Mouse (Mus musculus): ENCODE results near the gene Rbpj.

The Rbpj gene

GRCm38 (mm10) chr5:53589172-53589960, 123.4 kb downstream of the Rbpj start:
- in situ Hi-C loops (cut with MboI, MseI), result no loop called here

GRCm38 (mm10) chr5:53590179-53590765, 124.3 kb downstream of the Rbpj start:
- in situ Hi-C loops (cut with MboI, MseI), result loop anchor here (5.0 to 10.0 kb wide), 3 partner anchors 98 to 198 kb away; no protein-coding TSS in a partner anchor

GRCm38 (mm10) chr5:53590875-53591682, 125.1 kb downstream of the Rbpj start:
- in situ Hi-C loops (cut with MboI, MseI), result loop anchor here (5.0 to 10.0 kb wide), 3 partner anchors 99 to 199 kb away; no protein-coding TSS in a partner anchor

DNA sequence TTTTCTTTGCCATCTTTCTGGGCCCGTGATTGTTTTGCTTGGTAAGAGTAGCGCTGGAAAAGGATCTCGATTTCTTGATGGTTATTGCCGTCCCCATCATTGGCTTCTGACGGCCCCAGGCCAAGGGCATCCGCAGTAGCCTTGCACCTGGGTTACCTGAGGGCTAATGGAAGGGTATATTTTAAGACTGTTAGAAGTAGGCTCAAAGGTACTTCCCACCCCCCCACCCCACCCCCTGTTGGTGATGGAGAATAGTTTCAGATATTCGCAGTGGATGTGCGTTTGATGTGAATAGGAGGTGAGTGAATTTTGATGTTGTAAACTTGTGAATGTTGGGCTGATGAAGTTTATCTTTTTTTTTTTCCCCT, 125.7 kb downstream of the Rbpj start:
- in situ Hi-C loops (cut with MboI, MseI), result loop anchor here (5.0 to 10.0 kb wide), 3 partner anchors 99 to 199 kb away; no protein-coding TSS in a partner anchor

DNA sequence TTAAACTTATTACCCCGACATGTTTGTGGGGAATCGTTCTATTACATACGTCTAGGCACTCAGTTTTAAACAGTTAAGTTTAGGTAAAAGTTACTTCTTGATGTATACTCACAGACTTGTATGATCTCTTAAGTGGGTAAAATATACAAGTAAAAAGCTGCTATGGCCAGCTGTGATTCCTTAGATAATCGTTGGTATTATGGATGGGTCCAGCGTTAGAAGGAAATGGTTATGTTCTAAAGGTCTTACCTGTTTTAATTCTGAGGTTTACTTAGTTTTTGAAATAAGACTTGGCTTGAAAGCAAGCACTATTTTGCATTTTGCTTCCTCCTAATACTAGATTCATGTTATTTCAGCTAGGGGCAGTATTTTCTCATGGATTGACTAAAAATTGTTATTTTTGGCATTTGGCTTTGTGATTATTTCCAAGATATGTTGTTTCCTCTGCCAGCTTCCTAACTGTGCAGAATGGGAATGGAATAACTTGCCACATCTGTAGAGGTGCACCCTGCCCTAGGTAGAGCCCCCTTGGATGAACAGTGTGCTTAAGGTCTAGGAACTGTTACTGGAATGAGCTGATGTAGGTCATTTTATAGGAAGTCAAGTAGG, 127.2 kb downstream of the Rbpj start:
- in situ Hi-C loops (cut with MboI, MseI), result loop anchor here (5.0 to 10.0 kb wide), 3 partner anchors 101 to 201 kb away; no protein-coding TSS in a partner anchor

GRCm38 (mm10) chr5:53594274-53594673, 128.3 kb downstream of the Rbpj start:
- in situ Hi-C loops (cut with MboI, MseI), result loop anchor here (5.0 to 10.0 kb wide), 3 partner anchors 102 to 202 kb away; no protein-coding TSS in a partner anchor

- in situ Hi-C loops (cut with MboI, MseI), result loop anchor here (5.0 to 10.0 kb wide), 3 partner anchors 51 to 241 kb away; no protein-coding TSS in a partner anchor
These were observed 132.6 kb downstream of the Rbpj start for GRCm38 (mm10) chr5:53598510-53598909.

DNA sequence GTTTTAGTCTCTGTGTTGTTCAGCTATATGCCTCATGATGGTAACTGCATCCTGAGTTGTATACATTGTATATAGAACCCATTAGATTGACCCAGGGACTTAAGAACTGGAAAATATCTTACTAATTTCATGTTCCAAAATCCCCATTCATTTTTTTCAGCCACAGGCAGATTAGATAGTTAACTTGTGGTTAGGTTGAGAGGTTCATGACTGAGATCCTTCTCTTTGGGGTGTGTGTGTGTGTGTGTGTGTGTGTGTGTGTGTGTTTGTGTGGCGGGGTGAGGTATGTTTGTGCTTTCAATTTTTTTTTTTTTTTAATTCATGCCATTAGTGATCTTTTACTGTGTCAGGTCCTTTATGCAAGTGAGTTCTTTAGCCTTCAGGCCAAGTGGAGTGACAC, 133.2 kb downstream of the Rbpj start:
- in situ Hi-C loops (cut with MboI, MseI), result loop anchor here (5.0 to 10.0 kb wide), 3 partner anchors 52 to 242 kb away; no protein-coding TSS in a partner anchor

- in situ Hi-C loops (cut with MboI, MseI), result no loop called here
These were observed 136.2 kb downstream of the Rbpj start for GRCm38 (mm10) chr5:53602194-53602593.

GRCm38 (mm10) chr5:53605450-53605849, 139.5 kb downstream of the Rbpj start:
- in situ Hi-C loops (cut with MboI, MseI), result no loop called here

- in situ Hi-C loops (cut with MboI, MseI), result no loop called here
These were observed 141.5 kb downstream of the Rbpj start for GRCm38 (mm10) chr5:53607230-53607996.

GRCm38 (mm10) chr5:53618844-53619243, 152.9 kb downstream of the Rbpj start:
- in situ Hi-C loops (cut with MboI, MseI), result no loop called here

DNA sequence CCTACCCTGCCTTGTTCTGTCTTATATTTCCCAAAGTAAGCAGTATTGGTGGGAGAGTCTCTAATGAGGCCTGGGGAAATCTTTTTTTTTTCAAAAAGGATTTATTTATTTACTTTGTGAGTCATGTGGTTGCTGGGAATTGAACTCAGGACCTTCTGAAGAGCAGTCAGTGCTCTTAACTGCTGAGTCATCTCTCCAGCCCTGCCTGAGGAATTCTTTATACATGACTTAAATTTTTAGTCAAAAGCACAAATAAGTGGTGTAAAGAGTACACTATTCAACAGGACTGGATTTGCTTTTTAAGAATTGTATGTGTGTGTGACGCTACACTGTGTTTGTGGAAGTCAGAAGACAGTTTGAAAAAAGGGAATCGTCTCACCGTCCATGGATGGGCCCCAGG, 166.1 kb downstream of the Rbpj start:
- in situ Hi-C loops (cut with MboI, MseI), result no loop called here

DNA sequence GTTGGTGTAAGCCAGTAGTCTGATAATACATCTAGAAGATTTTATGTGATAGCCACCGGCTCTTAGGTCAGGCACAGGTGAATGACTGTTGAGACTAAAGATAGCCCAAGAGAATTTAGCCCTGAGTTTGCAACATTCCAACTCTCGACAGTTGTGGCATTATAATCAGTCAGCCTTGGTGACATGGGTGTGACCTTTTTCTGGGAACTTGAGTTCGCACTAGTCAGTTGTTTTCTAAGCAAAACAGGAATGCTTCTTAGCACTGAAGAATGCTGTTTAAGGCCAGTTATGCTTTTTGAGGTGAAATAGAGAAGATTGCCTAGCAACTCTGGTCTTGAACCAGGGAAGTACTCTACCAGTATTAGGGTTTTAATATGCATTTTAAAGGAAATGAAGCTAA, 170.8 kb downstream of the Rbpj start:
- in situ Hi-C loops (cut with MboI, MseI), result no loop called here

DNA sequence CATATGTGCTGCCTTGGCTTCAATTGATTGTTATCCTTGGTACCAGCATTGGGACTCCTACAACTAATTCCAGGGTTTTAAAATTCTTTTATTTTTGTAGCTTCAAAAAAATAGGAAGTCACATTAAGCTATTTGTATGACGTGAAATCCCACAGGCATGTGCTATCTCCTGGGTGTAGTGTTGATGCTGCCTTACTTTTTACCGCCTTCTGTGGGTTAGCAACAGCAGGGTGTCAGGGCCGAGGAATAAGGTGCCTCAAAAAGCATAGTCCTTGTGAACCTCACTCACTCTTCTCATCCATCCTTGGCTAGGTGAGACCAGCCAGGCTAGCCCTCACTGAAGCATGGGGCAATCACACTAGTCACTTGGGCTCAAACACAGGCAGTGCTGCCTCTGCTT, 171.3 kb downstream of the Rbpj start:
- in situ Hi-C loops (cut with MboI, MseI), result no loop called here

- in situ Hi-C loops (cut with MboI, MseI), result no loop called here
These were observed 172.7 kb downstream of the Rbpj start for GRCm38 (mm10) chr5:53638647-53639046.

- in situ Hi-C loops (cut with MboI, MseI), result no loop called here
These were observed 180.7 kb downstream of the Rbpj start for GRCm38 (mm10) chr5:53646669-53647068.

DNA sequence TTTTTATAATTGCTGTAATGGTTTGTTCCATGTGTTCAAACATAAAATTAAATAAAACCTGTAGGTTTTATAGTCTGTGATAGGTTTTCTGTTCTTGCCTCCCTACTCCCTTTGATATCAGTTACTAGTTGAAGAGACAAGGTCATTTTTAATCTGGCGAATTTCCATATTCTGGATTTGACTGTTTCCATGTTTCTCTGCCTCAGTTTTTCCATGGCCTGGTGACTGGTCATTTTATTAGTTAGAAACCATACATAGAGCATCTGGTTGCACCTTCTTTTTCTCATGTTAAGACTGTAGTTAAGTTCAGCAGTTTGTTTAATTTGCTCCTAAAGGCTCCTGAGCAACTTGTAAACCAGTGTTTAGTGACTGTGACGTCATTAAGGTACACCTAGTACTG, 181.4 kb downstream of the Rbpj start:
- in situ Hi-C loops (cut with MboI, MseI), result no loop called here

- in situ Hi-C loops (cut with MboI, MseI), result no loop called here
These were observed 190.6 kb downstream of the Rbpj start for GRCm38 (mm10) chr5:53656596-53656995.

GRCm38 (mm10) chr5:53657925-53658324, 192.0 kb downstream of the Rbpj start:
- in situ Hi-C loops (cut with MboI, MseI), result no loop called here

DNA sequence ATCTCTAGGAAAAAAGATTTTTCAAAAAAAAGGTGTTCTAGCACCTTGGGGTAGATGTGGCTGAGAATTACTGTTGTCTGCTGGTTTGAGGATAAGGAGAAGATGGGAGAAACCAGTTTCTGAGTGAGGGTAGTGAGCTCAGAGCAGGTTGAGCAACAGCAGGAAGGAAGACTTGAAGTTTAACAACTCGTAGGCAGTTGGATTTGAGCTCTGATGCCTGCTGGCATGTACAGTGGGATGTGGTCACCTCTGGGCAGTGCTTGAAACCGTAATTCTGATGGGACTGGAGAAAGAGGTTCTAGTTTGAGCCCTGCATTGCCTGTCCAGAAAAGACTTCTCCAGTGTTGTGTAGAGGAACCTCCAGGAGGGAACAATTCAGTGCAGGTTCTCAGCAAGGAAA, 195.6 kb downstream of the Rbpj start:
- in situ Hi-C loops (cut with MboI, MseI), result loop anchor here (10.0 kb wide), 1 partner anchor 1497 kb away; no protein-coding TSS in a partner anchor
